Mouse (Mus musculus) heart, embryonic 11.5 days (tissue): ENCODE measurements around the gene Cbfa2t3. TPM values are rescaled to one million over a fixed set of nuclear protein-coding genes. Genes with fewer than 3 reads are reported as not detected.

Experiments
- ATAC-seq: fragments of 200-750 bp; cut with Nextera tagmentation; replicated peaks from 2 replicates; pipeline ENCODE4 v1.8.0; 2017; ENCODE audit warnings: moderate library complexity; ENCODE audit not compliant: insufficient number of reproducible peaks, low FRiP score, low TSS enrichment
- H3K27ac ChIP-seq: fragments of 300-500 bp; sonication (generic); 2 replicates; pipeline ENCODE4 v1.5.1; 2014; ENCODE audit warnings: mild to moderate bottlenecking, low read depth, low read length
- H3K27me3 ChIP-seq: fragments of 300-500 bp; sonication (generic); 2 replicates; pipeline ENCODE4 v1.6.1; 2014; ENCODE audit warnings: mild to moderate bottlenecking, low read length, mixed read lengths; ENCODE audit not compliant: control insufficient read depth, insufficient read depth
- H3K36me3 ChIP-seq: fragments of 300-500 bp; sonication (generic); 2 replicates; pipeline ENCODE4 v1.6.1; 2014; ENCODE audit warnings: mild to moderate bottlenecking, low read length, moderate library complexity, mixed read lengths; ENCODE audit not compliant: control insufficient read depth, insufficient read depth
- H3K4me1 ChIP-seq: fragments of 300-500 bp; sonication (generic); 2 replicates; pipeline ENCODE4 v1.6.1; 2014; ENCODE audit warnings: low read length; ENCODE audit not compliant: control insufficient read depth, insufficient read depth
- H3K4me2 ChIP-seq: fragments of 300-500 bp; sonication (generic); 2 replicates; pipeline ENCODE4 v1.6.1; 2014; ENCODE audit warnings: mild to moderate bottlenecking, moderate library complexity
- H3K4me3 ChIP-seq: fragments of 300-500 bp; sonication (generic); 2 replicates; pipeline ENCODE4 v1.5.1; 2014; ENCODE audit warnings: low read depth, low read length
- H3K9ac ChIP-seq: fragments of 300-500 bp; sonication (generic); 2 replicates; pipeline ENCODE4 v1.6.1; 2014; ENCODE audit warnings: mild to moderate bottlenecking, low read depth, low read length, moderate library complexity
- H3K9me3 ChIP-seq: fragments of 300-500 bp; sonication (generic); replicated peaks from 2 replicates; pipeline ENCODE4 v1.6.1; 2016; ENCODE audit warnings: low read length; ENCODE audit not compliant: control insufficient read depth
- WGBS: fragments of 180-500 bp; shearing (Covaris S2); extraction: QIAGEN DNeasy Blood & Tissue Kit; methylation state at CpG from one replicate; pipeline ENCODE4 v1.1.7; 2014; ENCODE audit not compliant: insufficient replicate concordance; 5-methylcytosine and 5-hydroxymethylcytosine counted together
- polyA plus RNA-seq: library from polyadenylated mRNA; unstranded; fragments of >200 nt; fragmentation: Nextera tagmentation; extraction: Ambion mirVana; gene quantifications from 2 replicates; pipeline ENCODE4 v1.2.1, GENCODE M21; 2014

The Cbfa2t3 gene
- polyA plus RNA-seq, 1 experiment from 2014 or later: 5.2 TPM

- WGBS: 66% methylated on average over 6 of the region's 6 CpGs
- ATAC-seq: no peak
Observed at GRCm38 (mm10) chr8:122652643-122653042, 46.3 kb downstream of the Cbfa2t3 start.

GRCm38 (mm10) chr8:122651326-122651921 lies 47.5 kb downstream of the Cbfa2t3 start:
- Histone ChIP-seq H3K9ac (no peak overlapping the region; the same call in 1 of the 2 replicates), H3K36me3 (no peaks in the 10 kb centered on the region; the same call in 1 of the 2 replicates), H3K4me2 (no peak overlapping the region), H3K27ac (no peak overlapping the region), H3K9me3 (no peaks in the 10 kb centered on the region), H3K27me3 (no peaks in the 10 kb centered on the region), H3K4me3 (no peak overlapping the region), H3K4me1 (peaks cover 26% of the 10 kb centered on the region)
- 75% methylated on average over 13 of the region's 16 CpGs for WGBS
- no peak for ATAC-seq

More at GRCm38 (mm10) chr8:122652643-122653042, 46.3 kb downstream of the Cbfa2t3 start:
- H3K4me1 ChIP-seq: peaks cover 21% of the 10 kb centered on the region
- H3K9ac ChIP-seq: no peak overlapping the region
- no peaks in the 10 kb centered on the region; the same call in 1 of the 2 replicates for H3K36me3 ChIP-seq
- H3K9me3 ChIP-seq: no peaks in the 10 kb centered on the region
- H3K4me2 ChIP-seq: no peak overlapping the region
- no peaks in the 10 kb centered on the region for H3K27me3 ChIP-seq
- no peak overlapping the region for H3K27ac ChIP-seq
- no peak overlapping the region for H3K4me3 ChIP-seq

- H3K9me3 ChIP-seq: no peaks in the 10 kb centered on the region
- H3K9ac ChIP-seq: no peak overlapping the region
- H3K4me1 ChIP-seq: peaks cover 22% of the 10 kb centered on the region
- WGBS: 77% methylated on average over 15 of the region's 15 CpGs
- no peak overlapping the region for H3K27ac ChIP-seq
- no peak overlapping the region for H3K4me3 ChIP-seq
- no peaks in the 10 kb centered on the region for H3K27me3 ChIP-seq
- no peak overlapping the region for H3K4me2 ChIP-seq
- no peak for ATAC-seq
- H3K36me3 ChIP-seq: no peaks in the 10 kb centered on the region; the same call in 1 of the 2 replicates
Observed at GRCm38 (mm10) chr8:122648192-122648970, 50.5 kb downstream of the Cbfa2t3 start.

DNA sequence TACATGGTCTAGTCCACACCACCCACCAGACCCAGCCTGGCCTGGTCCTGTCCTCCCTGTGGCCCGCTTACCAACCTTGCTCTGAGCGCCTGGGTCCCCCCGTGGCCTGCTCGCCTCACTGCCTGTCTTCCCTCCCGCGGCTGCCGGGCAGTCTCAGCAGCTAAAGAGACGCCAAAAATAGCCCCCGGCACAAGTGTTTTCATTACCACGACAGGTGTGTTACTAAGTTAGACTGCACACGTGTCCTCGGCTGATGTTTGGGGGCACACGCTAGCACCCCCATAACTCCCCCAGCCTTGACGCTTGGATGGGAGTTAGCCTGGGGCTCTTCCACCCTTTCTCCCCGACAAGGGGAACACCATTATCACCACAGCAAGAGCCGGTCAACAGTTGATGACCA lies 52.6 kb downstream of the Cbfa2t3 start:
- no peak overlapping the region for H3K9ac ChIP-seq
- WGBS: 67% methylated on average over 16 of the region's 16 CpGs
- no peaks in the 10 kb centered on the region for H3K9me3 ChIP-seq
- H3K27me3 ChIP-seq: no peaks in the 10 kb centered on the region
- no peaks in the 10 kb centered on the region; the same call in 1 of the 2 replicates for H3K36me3 ChIP-seq
- H3K4me2 ChIP-seq: no peak overlapping the region
- peaks cover 15% of the 10 kb centered on the region; the same call in 1 of the 2 replicates for H3K4me1 ChIP-seq
- no peak overlapping the region for H3K4me3 ChIP-seq
- no peak overlapping the region for H3K27ac ChIP-seq
- no peak for ATAC-seq

- Histone ChIP-seq H3K9ac (no peak overlapping the region), H3K27ac (no peak overlapping the region), H3K36me3 (no peaks in the 10 kb centered on the region; the same call in 1 of the 2 replicates), H3K4me2 (no peak overlapping the region), H3K4me1 (peaks cover 27% of the 10 kb centered on the region), H3K4me3 (no peak overlapping the region), H3K9me3 (no peaks in the 10 kb centered on the region), H3K27me3 (no peaks in the 10 kb centered on the region)
- 61% methylated on average over 6 of the region's 6 CpGs for WGBS
- ATAC-seq: no peak
Observed at GRCm38 (mm10) chr8:122644175-122644954, 54.5 kb downstream of the Cbfa2t3 start.

DNA sequence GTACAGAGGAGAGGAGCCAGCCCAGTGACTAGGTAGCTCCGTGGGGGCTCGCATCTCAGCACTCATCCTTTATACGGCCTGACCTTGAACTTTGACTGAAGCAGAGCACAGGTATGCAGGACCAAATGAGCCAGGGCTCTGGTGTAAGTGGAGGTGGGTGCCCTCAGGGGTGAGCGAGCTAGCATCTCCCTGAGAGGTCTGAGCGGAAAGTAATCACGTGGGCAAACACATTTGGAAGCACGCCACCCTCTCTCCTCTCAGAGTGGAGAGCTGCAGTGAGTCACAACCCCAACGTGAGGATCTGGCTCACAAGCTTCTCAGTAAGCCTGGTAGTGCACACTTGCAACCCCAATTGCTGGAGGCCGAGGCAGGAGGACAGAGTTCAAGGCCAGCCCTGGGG lies 56.8 kb downstream of the Cbfa2t3 start:
- WGBS: 60% methylated on average over 9 of the region's 9 CpGs
- Histone ChIP-seq H3K9ac (no peak overlapping the region), H3K27me3 (no peaks in the 10 kb centered on the region), H3K36me3 (no peaks in the 10 kb centered on the region), H3K9me3 (no peaks in the 10 kb centered on the region), H3K4me1 (peaks cover 31% of the 10 kb centered on the region), H3K4me2 (no peak overlapping the region), H3K4me3 (no peak overlapping the region), H3K27ac (no peak overlapping the region)
- ATAC-seq: no peak

DNA sequence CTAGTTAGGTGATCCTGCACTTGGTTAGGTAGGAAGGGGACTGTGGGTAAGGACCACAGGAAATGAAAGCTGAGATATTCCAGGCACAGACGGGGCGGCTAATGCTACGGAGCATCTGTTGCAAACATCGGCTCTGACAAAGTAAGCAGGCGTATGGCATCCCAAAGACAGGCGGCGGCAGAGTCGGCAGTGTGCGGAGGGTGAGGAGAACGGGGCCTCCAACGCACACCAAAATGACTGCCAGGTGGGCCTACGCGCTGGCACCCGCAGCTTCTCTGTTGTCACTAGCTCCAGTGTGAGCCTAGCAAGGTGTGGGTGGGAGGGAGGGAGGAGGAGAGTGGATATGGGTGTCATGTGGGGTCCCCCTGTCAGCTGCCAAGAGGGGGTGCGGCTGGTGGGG lies 57.5 kb downstream of the Cbfa2t3 start:
- H3K9me3 ChIP-seq: no peaks in the 10 kb centered on the region
- no peak overlapping the region for H3K4me2 ChIP-seq
- 80% methylated on average over 15 of the region's 15 CpGs for WGBS
- no peak overlapping the region for H3K9ac ChIP-seq
- H3K27ac ChIP-seq: no peak overlapping the region
- no peak for ATAC-seq
- no peak overlapping the region for H3K4me3 ChIP-seq
- peaks cover 31% of the 10 kb centered on the region for H3K4me1 ChIP-seq
- no peaks in the 10 kb centered on the region for H3K27me3 ChIP-seq
- H3K36me3 ChIP-seq: no peaks in the 10 kb centered on the region; the same call in 1 of the 2 replicates

DNA sequence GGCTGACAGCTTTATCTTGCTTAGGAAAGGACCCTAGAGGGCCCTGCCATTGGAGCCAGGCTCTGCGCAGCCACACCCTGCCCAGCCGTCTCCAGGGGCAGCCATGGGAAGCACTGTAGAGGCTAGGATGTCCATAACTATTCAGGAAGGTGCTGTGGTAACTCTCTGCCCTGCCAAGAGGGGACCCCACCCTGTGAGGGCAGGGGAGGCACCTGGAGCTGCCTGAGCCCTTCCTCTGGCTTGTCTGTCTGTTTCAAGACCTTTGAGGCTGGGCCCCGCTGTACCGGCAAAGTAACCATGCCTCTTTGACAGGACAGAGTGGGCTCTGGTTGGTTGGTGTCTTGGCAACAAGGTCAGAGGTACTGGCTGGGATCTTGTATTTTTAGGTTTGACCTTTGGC lies 58.1 kb downstream of the Cbfa2t3 start:
- no peaks in the 10 kb centered on the region for H3K9me3 ChIP-seq
- no peaks in the 10 kb centered on the region; the same call in 1 of the 2 replicates for H3K36me3 ChIP-seq
- no peak overlapping the region for H3K4me3 ChIP-seq
- H3K27me3 ChIP-seq: no peaks in the 10 kb centered on the region
- no peak overlapping the region for H3K9ac ChIP-seq
- H3K4me1 ChIP-seq: peaks cover 31% of the 10 kb centered on the region
- 70% methylated on average over 4 of the region's 4 CpGs for WGBS
- H3K27ac ChIP-seq: no peak overlapping the region
- no peak for ATAC-seq
- no peak overlapping the region for H3K4me2 ChIP-seq
